Comparison of ENCODE assay signal across 8 mouse cellular contexts in the genomic region with DNA sequence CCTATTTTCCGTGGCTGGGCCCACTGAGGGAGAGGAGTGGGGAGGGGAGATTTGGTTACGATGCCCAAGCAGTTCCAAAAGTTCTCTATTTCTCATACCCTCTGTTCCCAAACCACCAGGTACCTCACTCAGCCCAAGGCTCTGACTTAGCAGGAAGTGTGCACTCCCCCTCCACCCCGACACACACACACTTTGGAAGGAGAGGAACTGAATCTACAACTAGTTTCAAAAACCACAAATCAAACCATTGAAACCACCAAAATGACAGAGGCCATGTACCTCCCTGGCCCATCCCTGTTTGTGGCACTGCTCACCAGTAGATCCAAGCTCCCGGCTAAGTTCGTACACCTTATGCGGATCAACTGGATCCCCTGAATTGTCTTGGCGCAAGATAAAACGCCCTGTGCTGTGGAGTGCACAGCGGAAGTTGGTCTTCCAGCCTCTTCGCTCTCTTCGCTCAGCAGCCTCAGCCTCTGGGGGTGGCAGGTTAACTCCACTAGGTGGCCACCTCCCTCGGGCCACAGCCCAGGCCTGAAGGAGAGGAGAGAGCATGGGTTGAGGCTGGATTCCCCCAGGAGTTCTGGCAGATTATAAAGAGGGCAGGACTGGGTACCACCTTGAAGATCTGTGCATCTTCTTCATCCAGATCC. TPM values are rescaled to one million over a fixed set of nuclear protein-coding genes. Genes with fewer than 3 reads are reported as not detected.
A peak's percentile ranks its signal among the peaks of the same experiment; 100 is the strongest.
DNase-seq lines count a peak whose midpoint lies in the region; ATAC-seq lines count a peak whose summit lies in the region.

No protein-coding gene starts in this region.

- peak; percentile 61 for ATAC-seq in CD4-positive, CD25-positive, alpha-beta regulatory T cell, adult 4 months
- peak; percentile 34 to 48 for ATAC-seq in hematopoietic stem cell, adult 5-6 weeks (replicated peaks in 1 of 2; ENCODE audit: insufficient read depth in 1 of 2, low FRiP score in 2 of 2, low TSS enrichment in 1 of 2, low read depth in 1 of 2, poor library complexity in 2 of 2, severe bottlenecking in 2 of 2)
- peak; percentile 37 for ATAC-seq in liver, embryonic 13.5 days (ENCODE audit: low read depth)

- 40% methylated on average over 12 of the region's 12 CpGs for WGBS in embryonic facial prominence, embryonic 10.5 days
- 14% methylated on average over 12 of the region's 12 CpGs for WGBS in liver, embryonic 13.5 days (ENCODE audit: insufficient replicate concordance)

- no peaks in the 10 kb centered on the region for H3K27me3 ChIP-seq in embryonic facial prominence, embryonic 10.5 days (replicated peaks; ENCODE audit: low read depth, poor library complexity, severe bottlenecking)
- H3K27me3 ChIP-seq in liver, embryonic 13.5 days: peaks cover 14% of the 10 kb centered on the region; the same call in 1 of the 2 replicates

- H3K9me3 ChIP-seq in embryonic facial prominence, embryonic 10.5 days: no peaks in the 10 kb centered on the region
- H3K9me3 ChIP-seq in liver, embryonic 13.5 days (replicated peaks): no peaks in the 10 kb centered on the region

- peaks cover 18% of the 10 kb centered on the region for H3K4me1 ChIP-seq in embryonic facial prominence, embryonic 10.5 days
- H3K4me1 ChIP-seq in liver, embryonic 13.5 days (replicated peaks): peaks cover 39% of the 10 kb centered on the region

- no peak overlapping the region for H3K27ac ChIP-seq in embryonic facial prominence, embryonic 10.5 days (replicated peaks)
- peak overlapping the region; percentile 29; the same call in 1 of the 2 replicates for H3K27ac ChIP-seq in liver, embryonic 13.5 days

- peak; percentile 57 for DNase-seq in 416B (ENCODE audit: low read depth)
- peak; percentile 43 for DNase-seq in embryonic facial prominence, embryonic 10.5 days (ENCODE audit: low spot score)
- peak; percentile 43 for DNase-seq in liver, embryonic 13.5 days
- peak; percentile 52 to 61 for DNase-seq in natural killer cell, adult 2 months (ENCODE audit: low spot score in 2 of 2)
- peak; percentile 80 for DNase-seq in thymus, postnatal 4 days
- no peak for DNase-seq in right cerebral cortex, postnatal 14 days

- peak overlapping the region; percentile 88 for H3K4me2 ChIP-seq in liver, embryonic 13.5 days

- H3K36me3 ChIP-seq in embryonic facial prominence, embryonic 10.5 days (replicated peaks): peaks cover 47% of the 10 kb centered on the region
- peaks cover 47% of the 10 kb centered on the region for H3K36me3 ChIP-seq in liver, embryonic 13.5 days

- H3K4me3 ChIP-seq in embryonic facial prominence, embryonic 10.5 days: no peak overlapping the region
- peak overlapping the region; percentile 75 for H3K4me3 ChIP-seq in liver, embryonic 13.5 days (replicated peaks)

- peak overlapping the region; percentile 80 for H3K9ac ChIP-seq in liver, embryonic 13.5 days

RNA-seq across cellular contexts. Expression of a gene that starts 1.4 kb away (rescaled TPM):
- 100 to 1,000 TPM; 119 to 231 TPM for polyA plus RNA-seq in CD4-positive, CD25-positive, alpha-beta regulatory T cell, adult 4 months (2017; shearing (Covaris generic))
- polyA plus RNA-seq in embryonic facial prominence, embryonic 10.5 days (2016; fragmentation: Nextera tagmentation; extraction: Ambion mirVana): 0.34 TPM in 2 replicates
- 15.4 and 26.7 TPM in 2 replicates for total RNA-seq in hematopoietic stem cell, adult 5-6 weeks (2017)
- 6.3 and 6.4 TPM in 2 replicates for polyA plus RNA-seq in liver, embryonic 13.5 days (2015; fragmentation: Nextera tagmentation; extraction: Ambion mirVana)

RNA-seq across cellular contexts. Expression of a gene that starts 11.7 kb away (rescaled TPM):
- polyA plus RNA-seq in CD4-positive, CD25-positive, alpha-beta regulatory T cell, adult 4 months (2017; shearing (Covaris generic)): not detected
- 0.10 and 0.17 TPM in 2 replicates for polyA plus RNA-seq in embryonic facial prominence, embryonic 10.5 days (2016; fragmentation: Nextera tagmentation; extraction: Ambion mirVana)
- total RNA-seq in hematopoietic stem cell, adult 5-6 weeks (2017): not detected in 2 replicates
- polyA plus RNA-seq in liver, embryonic 13.5 days (2015; fragmentation: Nextera tagmentation; extraction: Ambion mirVana): 0.10 and 0.32 TPM in 2 replicates

RNA-seq across cellular contexts. Expression of a gene that starts 14.0 kb away (rescaled TPM):
- not detected for polyA plus RNA-seq in CD4-positive, CD25-positive, alpha-beta regulatory T cell, adult 4 months (2017; shearing (Covaris generic))
- polyA plus RNA-seq in embryonic facial prominence, embryonic 10.5 days (2016; fragmentation: Nextera tagmentation; extraction: Ambion mirVana): 8.8 and 9.6 TPM in 2 replicates
- not detected in 2 replicates for total RNA-seq in hematopoietic stem cell, adult 5-6 weeks (2017)
- polyA plus RNA-seq in liver, embryonic 13.5 days (2015; fragmentation: Nextera tagmentation; extraction: Ambion mirVana): 0.22 TPM in 1 of 2 replicates, not detected in the other

RNA-seq across cellular contexts. Expression of a gene that starts 26.9 kb away (rescaled TPM):
- polyA plus RNA-seq in CD4-positive, CD25-positive, alpha-beta regulatory T cell, adult 4 months (2017; shearing (Covaris generic)): not detected
- polyA plus RNA-seq in embryonic facial prominence, embryonic 10.5 days (2016; fragmentation: Nextera tagmentation; extraction: Ambion mirVana): 0.60 and 0.86 TPM in 2 replicates
- not detected in 2 replicates for total RNA-seq in hematopoietic stem cell, adult 5-6 weeks (2017)
- polyA plus RNA-seq in liver, embryonic 13.5 days (2015; fragmentation: Nextera tagmentation; extraction: Ambion mirVana): 0.03 TPM in 1 of 2 replicates, not detected in the other

RNA-seq across cellular contexts. Expression of a gene that starts 36.3 kb away (rescaled TPM):
- polyA plus RNA-seq in CD4-positive, CD25-positive, alpha-beta regulatory T cell, adult 4 months (2017; shearing (Covaris generic)): 10 to 100 TPM; 45.3 to 54.8 TPM
- 114 and 124 TPM in 2 replicates for polyA plus RNA-seq in embryonic facial prominence, embryonic 10.5 days (2016; fragmentation: Nextera tagmentation; extraction: Ambion mirVana)
- total RNA-seq in hematopoietic stem cell, adult 5-6 weeks (2017): 52.5 and 77.3 TPM in 2 replicates
- polyA plus RNA-seq in liver, embryonic 13.5 days (2015; fragmentation: Nextera tagmentation; extraction: Ambion mirVana): 32.6 and 34.9 TPM in 2 replicates

Comparison
In these comparisons a context has a peak if more than half of its experiments do, and no peak if none do; other contexts are left out.
1. RNA of a gene that starts 1.4 kb away (polyA plus RNA-seq): 119 to 231 TPM in CD4-positive, CD25-positive, alpha-beta regulatory T cell, adult 4 months; 6.3 to 6.4 TPM in liver, embryonic 13.5 days and 0.34 TPM in embryonic facial prominence, embryonic 10.5 days; every median in the first group is over 10 times any median in the second.
2. Peak in every context shown above with its lines, with median percentiles within 50 percentile points of each other: ATAC-seq.